31 mouse cellular contexts compared by ENCODE assay signal in the genomic region with DNA sequence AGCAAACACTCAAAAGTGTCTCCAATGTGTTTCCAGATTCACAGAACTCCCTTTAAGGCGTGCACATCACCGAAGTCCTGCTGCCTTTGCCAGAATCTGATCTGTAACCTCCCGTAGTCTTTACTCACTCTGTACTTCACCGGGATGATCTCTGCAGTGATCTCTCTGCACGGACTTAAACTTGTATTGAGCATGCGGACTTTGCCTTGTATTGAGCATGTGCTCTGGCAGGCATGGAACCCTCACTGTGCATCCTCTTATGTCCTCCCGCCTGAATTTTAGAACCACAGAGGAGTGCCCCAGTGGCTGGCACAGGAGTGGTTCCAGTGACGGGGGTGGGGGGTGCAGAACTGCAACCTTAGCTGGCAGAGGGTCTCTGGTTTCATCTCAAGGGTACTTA.
"Had no signal": no experiment of that assay in that cellular context is flagged by ENCODE, and none has a peak within 500 bp of the region (broad histone marks: within the 10 kb centered on the region; RNA-seq: fewer than 3 reads in every experiment).

No protein-coding gene starts in this region.

- H3K9ac ChIP-seq: limb, embryonic 12.5 days; limb, embryonic 13.5 days; limb, embryonic 15.5 days; liver, embryonic 12.5 days; liver, embryonic 13.5 days; liver, embryonic 14.5 days; liver, embryonic 15.5 days; lung, embryonic 14.5 days; lung, embryonic 15.5 days; midbrain, embryonic 12.5 days; midbrain, embryonic 13.5 days; midbrain, embryonic 15.5 days; neural tube, embryonic 12.5 days; neural tube, embryonic 13.5 days had no signal

- H3K4me1 ChIP-seq: midbrain, embryonic 12.5 days; midbrain, embryonic 13.5 days; midbrain, embryonic 15.5 days; neural tube, embryonic 12.5 days had no signal

- DNase-seq: left cerebral cortex, postnatal 4 days; liver, embryonic 13.5 days; lung, adult 18-20 months; lung, adult 2 months; lung, embryonic 14.5 days; lung, postnatal 10 days; lung, postnatal 14 days; lung, postnatal 36 days; lung, postnatal 4 days; midbrain, embryonic 14.5 days had no signal

- H3K4me3 ChIP-seq: left cerebral cortex, adult 2 months; limb, embryonic 10.5 days; limb, embryonic 12.5 days; limb, embryonic 13.5 days; limb, embryonic 15.5 days; liver, embryonic 12.5 days; liver, embryonic 13.5 days; liver, embryonic 15.5 days; lung, embryonic 15.5 days; megakaryocyte, embryonic 14.5 days; midbrain, embryonic 10.5 days; midbrain, embryonic 12.5 days; midbrain, embryonic 13.5 days; midbrain, embryonic 15.5 days; myocyte; neural tube, embryonic 12.5 days; neural tube, embryonic 13.5 days had no signal

- H3K27me3 ChIP-seq: limb, embryonic 12.5 days; limb, embryonic 13.5 days; limb, embryonic 15.5 days; liver, embryonic 12.5 days; liver, embryonic 13.5 days; liver, embryonic 15.5 days; lung, embryonic 15.5 days; megakaryocyte, embryonic 14.5 days; midbrain, embryonic 13.5 days; midbrain, embryonic 15.5 days; neural tube, embryonic 12.5 days; neural tube, embryonic 13.5 days had no signal

- H3K9me3 ChIP-seq: limb, embryonic 10.5 days; limb, embryonic 15.5 days; liver, embryonic 15.5 days; lung, embryonic 15.5 days; midbrain, embryonic 15.5 days; neural tube, embryonic 13.5 days had no signal

- H3K27ac ChIP-seq: left cerebral cortex, adult 2 months; limb, embryonic 10.5 days; limb, embryonic 12.5 days; limb, embryonic 13.5 days; limb, embryonic 15.5 days; liver, embryonic 12.5 days; liver, embryonic 13.5 days; liver, embryonic 14.5 days; liver, embryonic 15.5 days; lung, embryonic 15.5 days; macrophage; midbrain, embryonic 10.5 days; midbrain, embryonic 12.5 days; midbrain, embryonic 13.5 days; midbrain, embryonic 15.5 days; neural tube, embryonic 12.5 days; neural tube, embryonic 13.5 days had no signal

- ATAC-seq: liver, embryonic 12.5 days; lung, postnatal 0 days; midbrain, embryonic 13.5 days; midbrain, embryonic 15.5 days; midbrain, embryonic 16.5 days had no signal

- H3K36me3 ChIP-seq: limb, embryonic 10.5 days; limb, embryonic 12.5 days; limb, embryonic 15.5 days; liver, embryonic 12.5 days; liver, embryonic 15.5 days; lung, embryonic 15.5 days; midbrain, embryonic 12.5 days; midbrain, embryonic 13.5 days; midbrain, embryonic 15.5 days; neural tube, embryonic 12.5 days; neural tube, embryonic 13.5 days had no signal

- H3K4me2 ChIP-seq: limb, embryonic 12.5 days; limb, embryonic 13.5 days; limb, embryonic 15.5 days; liver, embryonic 12.5 days; liver, embryonic 13.5 days; liver, embryonic 15.5 days; lung, embryonic 14.5 days; lung, embryonic 15.5 days; midbrain, embryonic 11.5 days; midbrain, embryonic 12.5 days; midbrain, embryonic 13.5 days; midbrain, embryonic 15.5 days; neural tube, embryonic 12.5 days; neural tube, embryonic 13.5 days had no signal
